Mouse (Mus musculus) cerebellum, adult 2 months (tissue): Measurements from ENCODE around the gene Gsta2.

ENCODE experiments used
- CTCF ChIP-seq: fragments of 200-500 bp; IDR thresholded peaks from 2 replicates; pipeline ENCODE4 v1.5.1; 2011; ENCODE audit warnings: low read depth, mild to moderate bottlenecking, control low read depth, low read length, moderate library complexity, borderline replicate concordance; ENCODE audit not compliant: insufficient read depth
- POLR2A ChIP-seq: fragments of 200-500 bp; IDR thresholded peaks from 2 replicates; pipeline ENCODE4 v1.6.1; 2011; ENCODE audit warnings: low read length, control low read depth, borderline replicate concordance; ENCODE audit not compliant: insufficient read depth

DNA sequence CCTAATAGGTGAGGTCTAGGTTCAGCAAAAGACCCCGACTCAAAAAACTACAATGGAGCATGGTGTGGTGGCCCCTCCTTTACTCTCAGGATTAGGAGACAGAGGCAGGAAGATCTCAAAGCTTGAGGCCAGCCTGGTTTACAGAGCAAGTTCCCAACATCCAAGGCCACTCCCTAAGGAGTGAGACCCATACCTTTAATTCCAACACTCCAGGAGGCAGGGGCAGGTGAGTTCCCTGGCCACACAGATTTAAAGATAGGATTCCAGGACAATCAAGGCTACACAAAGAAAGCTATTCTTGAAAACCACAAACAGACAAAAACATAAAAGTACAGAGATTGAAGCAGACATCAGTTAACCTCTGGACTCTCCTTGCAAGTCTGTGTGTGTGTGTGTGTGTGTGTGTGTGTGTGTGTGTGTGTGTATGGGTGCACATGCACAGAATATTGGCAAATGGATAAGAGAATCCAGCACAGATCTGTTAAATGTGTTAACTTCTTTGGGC lies 19.3 kb upstream of the Gsta2 start:
- TF ChIP-seq CTCF (no peak), POLR2A (no peak)
